Comparison of ENCODE assay signal across 12 mouse cellular contexts in genomic region chr10:110782655-110783054, GRCm38 (mm10). TPM values are rescaled to one million over a fixed set of nuclear protein-coding genes. Genes with fewer than 3 reads are reported as not detected.
A peak's percentile ranks its signal among the peaks of the same experiment; 100 is the strongest.
DNase-seq lines count a peak whose midpoint lies in the region; ATAC-seq and TF ChIP-seq lines count a peak whose summit lies in the region.
"Had no signal": no experiment of that assay in that cellular context is flagged by ENCODE, and none has a peak within 500 bp of the region (broad histone marks: within the 10 kb centered on the region; RNA-seq: fewer than 3 reads in every experiment).

No protein-coding gene starts in this region.

- no peak for ATAC-seq in embryonic facial prominence, embryonic 11.5 days (replicated peaks; ENCODE audit: insufficient number of reproducible peaks, low FRiP score, low TSS enrichment, low read depth)
- no peak; the same call in 1 of the 2 replicates for ATAC-seq in kidney, postnatal 0 days (replicated peaks; ENCODE audit: low FRiP score, low read depth)
- ATAC-seq: forebrain, embryonic 13.5 days had no signal

- H3K4me2 ChIP-seq in embryonic facial prominence, embryonic 11.5 days (ENCODE audit: low read depth, low read length): no peak overlapping the region
- H3K4me2 ChIP-seq in kidney, postnatal 0 days (ENCODE audit: low read length): no peak overlapping the region
- H3K4me2 ChIP-seq: forebrain, embryonic 13.5 days had no signal

- no peaks in the 10 kb centered on the region for H3K27me3 ChIP-seq in embryonic facial prominence, embryonic 11.5 days (ENCODE audit: control insufficient read depth, insufficient read depth, low read length)
- no peaks in the 10 kb centered on the region for H3K27me3 ChIP-seq in embryonic facial prominence, embryonic 10.5 days (replicated peaks; ENCODE audit: low read depth, poor library complexity, severe bottlenecking)
- no peaks in the 10 kb centered on the region for H3K27me3 ChIP-seq in kidney, postnatal 0 days (ENCODE audit: insufficient read depth, low read length)
- H3K27me3 ChIP-seq: forebrain, embryonic 13.5 days; megakaryocyte, embryonic 14.5 days had no signal

- no peaks in the 10 kb centered on the region for H3K9me3 ChIP-seq in embryonic facial prominence, embryonic 11.5 days (replicated peaks; ENCODE audit: control insufficient read depth, low read length)
- H3K9me3 ChIP-seq in embryonic facial prominence, embryonic 10.5 days: no peaks in the 10 kb centered on the region
- no peaks in the 10 kb centered on the region for H3K9me3 ChIP-seq in kidney, postnatal 0 days (replicated peaks; ENCODE audit: low read length)
- H3K9me3 ChIP-seq: forebrain, embryonic 13.5 days; megakaryocyte, embryonic 14.5 days had no signal

- H3K4me3 ChIP-seq in embryonic facial prominence, embryonic 11.5 days (ENCODE audit: low read depth, low read length): no peak overlapping the region
- H3K4me3 ChIP-seq in embryonic facial prominence, embryonic 10.5 days: no peak overlapping the region
- no peak overlapping the region for H3K4me3 ChIP-seq in kidney, postnatal 0 days (replicated peaks; ENCODE audit: low read depth, low read length)
- H3K4me3 ChIP-seq in cortical plate, adult 2 months (ENCODE audit: insufficient read depth, low read length): no peak overlapping the region
- H3K4me3 ChIP-seq: forebrain, embryonic 13.5 days; megakaryocyte, embryonic 14.5 days had no signal

- H3K27ac ChIP-seq in embryonic facial prominence, embryonic 11.5 days (replicated peaks; ENCODE audit: low read depth, low read length): no peak overlapping the region
- H3K27ac ChIP-seq in embryonic facial prominence, embryonic 10.5 days (replicated peaks): no peak overlapping the region
- H3K27ac ChIP-seq in kidney, postnatal 0 days: no peak overlapping the region
- H3K27ac ChIP-seq in cortical plate, adult 2 months (ENCODE audit: insufficient read depth, low read length): no peak overlapping the region
- H3K27ac ChIP-seq: forebrain, embryonic 13.5 days had no signal

- no peaks in the 10 kb centered on the region for H3K4me1 ChIP-seq in embryonic facial prominence, embryonic 11.5 days (ENCODE audit: control insufficient read depth, insufficient read depth, low read length)
- peaks cover 3% of the 10 kb centered on the region for H3K4me1 ChIP-seq in embryonic facial prominence, embryonic 10.5 days
- H3K4me1 ChIP-seq in kidney, postnatal 0 days (replicated peaks; ENCODE audit: insufficient read depth, low read length): no peaks in the 10 kb centered on the region
- H3K4me1 ChIP-seq in cortical plate, adult 2 months (ENCODE audit: control insufficient read depth, insufficient read depth, low read length): no peaks in the 10 kb centered on the region
- H3K4me1 ChIP-seq: forebrain, embryonic 13.5 days had no signal

- DNase-seq in embryonic facial prominence, embryonic 11.5 days (ENCODE audit: low spot score): peak; percentile 55
- no peak for DNase-seq in embryonic facial prominence, embryonic 10.5 days (ENCODE audit: low spot score)
- peak; percentile 16 for DNase-seq in kidney, postnatal 0 days (ENCODE audit: low spot score)
- no peak for DNase-seq in kidney, postnatal 14 days
- peak; percentile 46 for DNase-seq in 416B (ENCODE audit: low read depth)
- DNase-seq in gastrocnemius, postnatal 10 days: no peak
- DNase-seq in frontal cortex, postnatal 36 days (ENCODE audit: low spot score in 2 of 2): no peak
- DNase-seq: adrenal gland, postnatal 25 days; cerebellum, adult 9-11 months had no signal

- H3K36me3 ChIP-seq in embryonic facial prominence, embryonic 11.5 days (replicated peaks; ENCODE audit: control insufficient read depth, insufficient read depth, low read depth, low read length): peaks cover 10% of the 10 kb centered on the region
- H3K36me3 ChIP-seq in embryonic facial prominence, embryonic 10.5 days (replicated peaks): peaks cover 95% of the 10 kb centered on the region
- H3K36me3 ChIP-seq in kidney, postnatal 0 days (ENCODE audit: insufficient read depth, low read length): peaks cover 21% of the 10 kb centered on the region; the same call in 1 of the 2 replicates

- no peak for TF ChIP-seq POLR2A in cortical plate, adult 2 months (IDR thresholded peaks at IDR 0.05; ENCODE audit: extremely low read depth, insufficient read depth, low read length)

- H3K9ac ChIP-seq in embryonic facial prominence, embryonic 11.5 days (replicated peaks; ENCODE audit: low read length): no peak overlapping the region
- H3K9ac ChIP-seq in kidney, postnatal 0 days (ENCODE audit: low read depth, low read length): no peak overlapping the region
- H3K9ac ChIP-seq: forebrain, embryonic 13.5 days had no signal

- TF ChIP-seq CTCF in kidney, postnatal 0 days (IDR thresholded peaks at IDR 0.05; ENCODE audit: low read depth): peak; percentile 62
- peak; percentile 14; the same call in 1 of the 2 replicates for TF ChIP-seq CTCF in cortical plate, adult 2 months (IDR thresholded peaks at IDR 0.05; ENCODE audit: extremely low read depth, insufficient read depth, low read length)

- 84% methylated on average over 10 of the region's 10 CpGs for WGBS in embryonic facial prominence, embryonic 11.5 days
- 86% methylated on average over 10 of the region's 10 CpGs for WGBS in embryonic facial prominence, embryonic 10.5 days
- WGBS in kidney, postnatal 0 days: 76% methylated on average over 10 of the region's 10 CpGs

RNA-seq across cellular contexts. Expression of gene E2f7, which starts 37.4 kb away (rescaled TPM):
- polyA plus RNA-seq in embryonic facial prominence, embryonic 11.5 days (2014; fragmentation: Nextera tagmentation; extraction: Ambion mirVana): 33.1 and 34.0 TPM in 2 replicates
- polyA plus RNA-seq in embryonic facial prominence, embryonic 10.5 days (2016; fragmentation: Nextera tagmentation; extraction: Ambion mirVana): 41.9 and 42.4 TPM in 2 replicates
- polyA plus RNA-seq in kidney, postnatal 0 days (2015; fragmentation: Nextera tagmentation; extraction: Ambion mirVana): 10.9 and 11.6 TPM in 2 replicates
- polyA plus RNA-seq in cortical plate, adult 2 months (2012; rRNA removed): 0.13 and 0.17 TPM in 2 replicates
- total RNA-seq in gastrocnemius, postnatal 10 days (2021): 1 to 10 TPM; 2.9 to 4.6 TPM

Comparison
In these comparisons a context has a peak if more than half of its experiments do, and no peak if none do; other contexts are left out.
1. DNase-seq: peak in embryonic facial prominence, embryonic 11.5 days (single experiment), kidney, postnatal 0 days (single experiment) and 416B (single experiment); none in embryonic facial prominence, embryonic 10.5 days (single experiment), kidney, postnatal 14 days (single experiment), gastrocnemius, postnatal 10 days (single experiment) and frontal cortex, postnatal 36 days (0 of 2).
2. RNA of gene E2f7, which starts 37.4 kb away (polyA plus RNA-seq): 41.9 to 42.4 TPM in embryonic facial prominence, embryonic 10.5 days, 33.1 to 34.0 TPM in embryonic facial prominence, embryonic 11.5 days and 10.9 to 11.6 TPM in kidney, postnatal 0 days; 0.13 to 0.17 TPM in cortical plate, adult 2 months; every median in the first group is over 10 times any median in the second.